Mouse (Mus musculus): ENCODE results near the gene Tmem217.

DNA sequence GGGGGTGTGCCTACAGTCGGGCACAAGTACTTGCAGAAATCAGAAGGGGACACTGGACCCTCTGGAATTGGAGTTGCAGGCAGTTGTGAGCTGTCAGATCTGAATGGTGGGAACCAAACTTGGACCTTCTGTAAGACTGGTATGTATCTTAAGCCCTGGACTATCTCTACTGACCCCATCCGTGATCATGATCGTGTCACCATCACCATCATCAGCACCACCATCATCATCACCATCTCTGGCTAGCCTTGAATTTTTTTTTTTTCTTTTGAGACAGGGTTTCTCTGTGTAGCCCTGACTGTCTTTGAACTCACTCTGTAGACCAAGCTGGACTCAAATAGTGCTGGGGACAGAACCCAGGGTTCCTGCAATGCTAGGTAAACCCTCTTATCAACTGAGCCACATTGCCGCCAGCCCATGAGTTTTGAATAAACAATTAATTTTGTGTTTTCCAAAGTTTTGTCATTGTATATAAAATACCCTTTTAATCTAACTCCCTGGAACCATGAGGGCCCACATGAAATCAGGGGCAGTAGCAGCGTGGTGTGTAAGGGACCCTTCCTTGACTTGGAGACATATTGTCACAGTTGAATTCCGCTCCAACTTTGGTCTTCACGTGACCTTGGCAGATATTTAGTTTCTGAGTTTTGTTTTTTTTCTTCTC is 50.0 kb downstream of the Tmem217 start:
- TF ChIP-seq EP300 (IDR thresholded peaks at IDR 0.05; ENCODE audit: low read depth) (peak; percentile 77), CTCF (IDR thresholded peaks at IDR 0.05; ENCODE audit: low read depth) (no peak)
